Mouse (Mus musculus) C2C12 (cell line): ENCODE measurements around the gene Sc5d. TPM values are rescaled to one million over a fixed set of nuclear protein-coding genes. Genes with fewer than 3 reads are reported as not detected.

ENCODE experiments used
- H3K27me3 ChIP-seq: one replicate; pipeline ENCODE4 v1.6.1; 2011; ENCODE audit not compliant: control insufficient read depth, insufficient read depth, insufficient read length
- H3K36me3 ChIP-seq: one replicate; pipeline ENCODE4 v1.6.1; 2011; ENCODE audit not compliant: control insufficient read depth, insufficient read depth
- H3K4me3 ChIP-seq: one replicate; pipeline ENCODE4 v1.5.1; 2011; ENCODE audit warnings: mild to moderate bottlenecking, control low read depth; ENCODE audit not compliant: poor library complexity, insufficient read depth, severe bottlenecking
- H3K79me2 ChIP-seq: one replicate; pipeline ENCODE4 v1.6.1; 2011; ENCODE audit not compliant: control insufficient read depth, insufficient read depth
- H3K79me3 ChIP-seq: one replicate; pipeline ENCODE4 v1.6.1; 2011; ENCODE audit warnings: low read depth, control low read depth
- H3ac ChIP-seq: one replicate; pipeline ENCODE3; 2011; ENCODE audit warnings: low read depth; ENCODE audit not compliant: control insufficient read depth, insufficient read length
- CEBPB ChIP-seq: IDR thresholded peaks from one replicate; pipeline ENCODE4 v1.6.1; 2011; ENCODE audit warnings: low read depth, mild to moderate bottlenecking, control low read depth, moderate library complexity
- CTCF ChIP-seq: IDR thresholded peaks from one replicate; pipeline ENCODE4 v1.5.1; 2011; ENCODE audit not compliant: control insufficient read depth, insufficient read depth, insufficient read length
- FOSL1 ChIP-seq: IDR thresholded peaks from one replicate; pipeline ENCODE4 v1.8.0; 2011; ENCODE audit warnings: mild to moderate bottlenecking, low read length; ENCODE audit not compliant: poor library complexity, insufficient read depth, severe bottlenecking
- MAX ChIP-seq: IDR thresholded peaks from one replicate; pipeline ENCODE4 v1.6.1; 2011; ENCODE audit warnings: mild to moderate bottlenecking, control low read depth
- MYOD1 ChIP-seq: IDR thresholded peaks from one replicate; pipeline ENCODE4 v1.6.1; 2011; ENCODE audit warnings: low read depth; ENCODE audit not compliant: control insufficient read depth, insufficient read length
- MYOG ChIP-seq: IDR thresholded peaks from one replicate; pipeline ENCODE4 v1.6.1; 2011; ENCODE audit not compliant: control insufficient read depth, insufficient read length; ENCODE audit errors: extremely low read depth
- USF1 ChIP-seq: IDR thresholded peaks from one replicate; pipeline ENCODE4 v1.6.1; 2011; ENCODE audit warnings: low read depth, mild to moderate bottlenecking, control low read depth, moderate library complexity
- polyA plus RNA-seq: library from polyadenylated mRNA; unstranded; fragments of >200 nt; fragmentation: generic; extraction: Trizol; gene quantifications from one replicate; pipeline ENCODE4 v1.2.1, GENCODE M21; 2012; ENCODE audit warnings: missing spikeins

The Sc5d gene
- polyA plus RNA-seq, 1 experiment = 17.1 TPM

- Histone ChIP-seq H3K79me3 (no peaks in the 10 kb centered on the region), H3ac (no peak overlapping the region), H3K4me3 (no peak overlapping the region), H3K79me2 (no peaks in the 10 kb centered on the region), H3K36me3 (no peaks in the 10 kb centered on the region), H3K27me3 (peaks cover 3% of the 10 kb centered on the region)
- TF ChIP-seq FOSL1 (no peak), MYOD1 (no peak), CEBPB (no peak), CTCF (no peak), MAX (no peak), USF1 (no peak), MYOG (no peak)
These were observed 61.8 kb downstream of the Sc5d start for GRCm38 (mm10) chr9:42202271-42202670.

Other genes with a start within 250 kb of the Sc5d start
- gene Sorl1, start 140.0 kb downstream of the Sc5d start, polyA plus RNA-seq = 0.02 TPM
- gene Tecta, start 135.7 kb upstream of the Sc5d start, polyA plus RNA-seq = 0.01 TPM
- gene Tbcel, start 243.6 kb upstream of the Sc5d start, polyA plus RNA-seq = 5.3 TPM